Mouse (Mus musculus) kidney, postnatal 25 days (tissue): ENCODE measurements at regions not wholly inside any gene's neighbourhood (a gene's known extent, or its start where the extent isn't known, plus 50 kb on each side); places are given as distances from the start of the nearest gene placed in this dataset.

Experiments used
- DNase-seq, 2 experiments: peaks; one replicate each; pipeline ENCODE4 v3.0.0; 2021; ENCODE audit warnings: mixed read lengths in 2 of 2

GRCm38 (mm10) chr9:35328503-35328902 lies 60.8 kb downstream of the Rpusd4 start:
- DNase-seq, result no peak

- DNase-seq, result no peak
Measured at GRCm38 (mm10) chr9:35330386-35330785, 62.7 kb downstream of the Rpusd4 start.

GRCm38 (mm10) chr9:35331241-35331680 lies 63.6 kb downstream of the Rpusd4 start:
- peak; percentile 62 to 79 for DNase-seq

GRCm38 (mm10) chr9:35332688-35333630 lies 65.3 kb downstream of the Rpusd4 start:
- DNase-seq, result no peak

- DNase-seq, result no peak
Measured at GRCm38 (mm10) chr9:35333631-35334005, 66.0 kb downstream of the Rpusd4 start.

- no peak for DNase-seq
Measured at GRCm38 (mm10) chr9:35334536-35334935, 66.9 kb downstream of the Rpusd4 start.

- no peak for DNase-seq
Measured at GRCm38 (mm10) chr9:35335181-35335580, 67.5 kb downstream of the Rpusd4 start.

GRCm38 (mm10) chr9:35335888-35336700 lies 68.4 kb downstream of the Rpusd4 start:
- no peak for DNase-seq

- DNase-seq, result no peak
Measured at GRCm38 (mm10) chr9:35336701-35337055, 69.0 kb downstream of the Rpusd4 start.

- no peak for DNase-seq
Measured at GRCm38 (mm10) chr9:35338858-35339257, 71.2 kb downstream of the Rpusd4 start.

- DNase-seq, result no peak
Measured at GRCm38 (mm10) chr9:35339492-35340262, 72.0 kb downstream of the Rpusd4 start.

GRCm38 (mm10) chr9:35340263-35340573 lies 72.6 kb downstream of the Rpusd4 start:
- DNase-seq, result no peak

- DNase-seq, result no peak
Measured at GRCm38 (mm10) chr9:35340811-35341210, 73.1 kb downstream of the Rpusd4 start.

- DNase-seq, result no peak
Measured at GRCm38 (mm10) chr9:35341386-35341785, 73.7 kb downstream of the Rpusd4 start.

GRCm38 (mm10) chr9:35342436-35342835 lies 74.8 kb downstream of the Rpusd4 start:
- no peak for DNase-seq

GRCm38 (mm10) chr9:35343336-35343735 lies 75.7 kb downstream of the Rpusd4 start:
- DNase-seq, result no peak

- DNase-seq, result no peak
Measured at GRCm38 (mm10) chr9:35344374-35344773, 76.6 kb upstream of the Cdon start.

GRCm38 (mm10) chr9:35346378-35346777 lies 74.5 kb upstream of the Cdon start:
- no peak for DNase-seq

- no peak for DNase-seq
Measured at GRCm38 (mm10) chr9:35350046-35350552, 70.8 kb upstream of the Cdon start.

- no peak for DNase-seq
Measured at GRCm38 (mm10) chr9:35351576-35351975, 69.4 kb upstream of the Cdon start.

GRCm38 (mm10) chr9:35354652-35355130 lies 66.2 kb upstream of the Cdon start:
- no peak for DNase-seq

- no peak for DNase-seq
Measured at GRCm38 (mm10) chr9:35359699-35360098, 61.2 kb upstream of the Cdon start.
